ENCODE assay signal across 17 mouse cellular contexts in the genomic region with DNA sequence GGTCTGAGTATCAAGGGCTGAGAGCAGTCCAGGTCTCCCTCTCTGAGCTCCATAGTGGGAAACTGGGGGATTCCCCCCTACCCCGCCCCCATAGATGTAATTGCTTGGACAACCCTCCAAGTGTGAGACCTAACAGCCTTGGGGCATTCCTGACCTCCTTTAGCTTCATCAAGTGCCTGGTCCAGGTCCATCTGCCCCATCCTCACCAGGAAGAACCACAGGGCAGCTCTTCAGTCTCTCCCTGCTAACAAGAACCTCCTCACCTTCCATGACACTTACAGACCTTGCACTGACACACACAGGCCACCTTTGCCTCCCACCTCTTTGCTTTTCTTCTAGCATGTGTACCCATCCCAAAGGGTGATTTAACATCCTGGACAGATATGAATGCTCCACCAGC. TPM values are rescaled to one million over a fixed set of nuclear protein-coding genes. Genes with fewer than 3 reads are reported as not detected.
DNase-seq lines count a peak whose midpoint lies in the region; ATAC-seq lines count a peak whose summit lies in the region.
"Had no signal": no experiment of that assay in that cellular context is flagged by ENCODE, and none has a peak within 500 bp of the region (broad histone marks: within the 10 kb centered on the region; RNA-seq: fewer than 3 reads in every experiment).

No protein-coding gene starts in this region.

- peak overlapping the region; percentile 47; the same call in 1 of the 2 replicates for H3K9ac ChIP-seq in heart, embryonic 13.5 days
- peak overlapping the region; percentile 36; the same call in 1 of the 2 replicates for H3K9ac ChIP-seq in kidney, embryonic 16.5 days (replicated peaks; ENCODE audit: low read length)
- H3K9ac ChIP-seq in midbrain, embryonic 13.5 days (replicated peaks): peak overlapping the region; percentile 10; the same call in 1 of the 2 replicates
- no peak overlapping the region for H3K9ac ChIP-seq in neural tube, embryonic 15.5 days (replicated peaks)
- H3K9ac ChIP-seq: heart, embryonic 15.5 days; intestine, embryonic 15.5 days; neural tube, embryonic 12.5 days; stomach, embryonic 15.5 days had no signal

- H3K4me3 ChIP-seq in heart, embryonic 13.5 days: no peak overlapping the region
- H3K4me3 ChIP-seq in kidney, embryonic 16.5 days (ENCODE audit: low read length): no peak overlapping the region
- H3K4me3 ChIP-seq in midbrain, embryonic 13.5 days (replicated peaks): no peak overlapping the region
- H3K4me3 ChIP-seq in midbrain, embryonic 10.5 days: no peak overlapping the region
- H3K4me3 ChIP-seq in neural tube, embryonic 15.5 days (replicated peaks): no peak overlapping the region
- H3K4me3 ChIP-seq: heart, embryonic 15.5 days; intestine, embryonic 15.5 days; neural tube, embryonic 12.5 days; stomach, embryonic 15.5 days had no signal

- peak overlapping the region; percentile 28 for H3K4me2 ChIP-seq in heart, embryonic 13.5 days
- 0 out of 2 replicates have a peak overlapping the region, but pooled peaks have one; percentile 2 for H3K4me2 ChIP-seq in kidney, embryonic 16.5 days (replicated peaks; ENCODE audit: low read depth, low read length)
- H3K4me2 ChIP-seq in midbrain, embryonic 13.5 days (replicated peaks): no peak overlapping the region
- H3K4me2 ChIP-seq in neural tube, embryonic 15.5 days: 0 out of 2 replicates have a peak overlapping the region, but pooled peaks have one; percentile 1
- H3K4me2 ChIP-seq: intestine, embryonic 15.5 days; neural tube, embryonic 12.5 days; stomach, embryonic 15.5 days had no signal

- no peaks in the 10 kb centered on the region for H3K27me3 ChIP-seq in heart, embryonic 13.5 days (replicated peaks)
- H3K27me3 ChIP-seq in kidney, embryonic 16.5 days (ENCODE audit: insufficient read depth, low read length): no peaks in the 10 kb centered on the region
- no peaks in the 10 kb centered on the region for H3K27me3 ChIP-seq in midbrain, embryonic 13.5 days
- no peaks in the 10 kb centered on the region for H3K27me3 ChIP-seq in midbrain, embryonic 10.5 days (ENCODE audit: low read depth, poor library complexity, severe bottlenecking)
- H3K27me3 ChIP-seq in neural tube, embryonic 15.5 days (replicated peaks): no peaks in the 10 kb centered on the region
- H3K27me3 ChIP-seq: heart, embryonic 15.5 days; intestine, embryonic 15.5 days; neural tube, embryonic 12.5 days; stomach, embryonic 15.5 days had no signal

- no peak for DNase-seq in heart, adult 11 months
- DNase-seq in kidney, adult 18-20 months: no peak
- no peak for DNase-seq in midbrain, embryonic 10.5 days (ENCODE audit: low spot score)
- DNase-seq: lung, adult 18-20 months; thymus, postnatal 25 days had no signal

- H3K9me3 ChIP-seq in heart, embryonic 13.5 days: no peaks in the 10 kb centered on the region
- H3K9me3 ChIP-seq in kidney, embryonic 16.5 days (ENCODE audit: low read length): no peaks in the 10 kb centered on the region
- no peaks in the 10 kb centered on the region for H3K9me3 ChIP-seq in midbrain, embryonic 13.5 days
- H3K9me3 ChIP-seq in midbrain, embryonic 10.5 days (replicated peaks): no peaks in the 10 kb centered on the region
- no peaks in the 10 kb centered on the region for H3K9me3 ChIP-seq in neural tube, embryonic 15.5 days (replicated peaks)
- H3K9me3 ChIP-seq: heart, embryonic 15.5 days; intestine, embryonic 15.5 days; neural tube, embryonic 12.5 days; stomach, embryonic 15.5 days had no signal

- 77% methylated on average over 1 of the region's 1 CpGs for WGBS in heart, embryonic 13.5 days
- 79% methylated on average over 1 of the region's 1 CpGs for WGBS in kidney, embryonic 16.5 days
- 83% methylated on average over 1 of the region's 1 CpGs for WGBS in midbrain, embryonic 13.5 days
- 87% methylated on average over 1 of the region's 1 CpGs for WGBS in midbrain, embryonic 10.5 days
- 73% methylated on average over 1 of the region's 1 CpGs for WGBS in neural tube, embryonic 15.5 days

- ATAC-seq in heart, embryonic 13.5 days (ENCODE audit: extremely low read depth, insufficient number of reproducible peaks, low FRiP score, low TSS enrichment): no peak
- no peak for ATAC-seq in kidney, embryonic 16.5 days (ENCODE audit: low FRiP score, low TSS enrichment)
- ATAC-seq in midbrain, embryonic 13.5 days: no peak
- ATAC-seq in neural tube, embryonic 15.5 days (ENCODE audit: low FRiP score): no peak
- ATAC-seq: intestine, embryonic 15.5 days; midbrain, embryonic 16.5 days had no signal

- H3K27ac ChIP-seq in heart, embryonic 13.5 days (replicated peaks): no peak overlapping the region
- H3K27ac ChIP-seq in kidney, embryonic 16.5 days (ENCODE audit: low read length): no peak overlapping the region
- H3K27ac ChIP-seq in midbrain, embryonic 13.5 days: no peak overlapping the region
- H3K27ac ChIP-seq in midbrain, embryonic 10.5 days (replicated peaks): no peak overlapping the region
- no peak overlapping the region for H3K27ac ChIP-seq in neural tube, embryonic 15.5 days (replicated peaks)
- H3K27ac ChIP-seq: heart, embryonic 15.5 days; intestine, embryonic 15.5 days; macrophage; neural tube, embryonic 12.5 days; stomach, embryonic 15.5 days had no signal

- H3K4me1 ChIP-seq in heart, embryonic 13.5 days: peaks cover 5% of the 10 kb centered on the region; the same call in 1 of the 2 replicates
- H3K4me1 ChIP-seq in kidney, embryonic 16.5 days (ENCODE audit: insufficient read depth, low read length): peaks cover 3% of the 10 kb centered on the region; the same call in 1 of the 2 replicates
- no peaks in the 10 kb centered on the region for H3K4me1 ChIP-seq in midbrain, embryonic 13.5 days (replicated peaks)
- no peaks in the 10 kb centered on the region for H3K4me1 ChIP-seq in midbrain, embryonic 10.5 days
- peaks cover 13% of the 10 kb centered on the region for H3K4me1 ChIP-seq in neural tube, embryonic 15.5 days
- H3K4me1 ChIP-seq: intestine, embryonic 15.5 days; neural tube, embryonic 12.5 days; stomach, embryonic 15.5 days had no signal

- H3K36me3 ChIP-seq in heart, embryonic 13.5 days: no peaks in the 10 kb centered on the region
- no peaks in the 10 kb centered on the region for H3K36me3 ChIP-seq in kidney, embryonic 16.5 days (ENCODE audit: insufficient read depth, low read length)
- no peaks in the 10 kb centered on the region for H3K36me3 ChIP-seq in midbrain, embryonic 13.5 days
- H3K36me3 ChIP-seq in midbrain, embryonic 10.5 days: no peaks in the 10 kb centered on the region
- no peaks in the 10 kb centered on the region for H3K36me3 ChIP-seq in neural tube, embryonic 15.5 days
- H3K36me3 ChIP-seq: heart, embryonic 15.5 days; intestine, embryonic 15.5 days; neural tube, embryonic 12.5 days; stomach, embryonic 15.5 days had no signal

RNA-seq across cellular contexts. Expression of gene Nrros, which starts 11.4 kb away (rescaled TPM):
- polyA plus RNA-seq in heart, embryonic 13.5 days (2015; fragmentation: Nextera tagmentation; extraction: Ambion mirVana): 5.9 and 8.3 TPM in 2 replicates
- polyA plus RNA-seq in kidney, embryonic 16.5 days (2015; fragmentation: Nextera tagmentation; extraction: Ambion mirVana): 18.1 and 22.2 TPM in 2 replicates
- 5.9 and 7.1 TPM in 2 replicates for polyA plus RNA-seq in midbrain, embryonic 13.5 days (2015; fragmentation: Nextera tagmentation; extraction: Ambion mirVana)
- 8.9 and 9.1 TPM in 2 replicates for polyA plus RNA-seq in midbrain, embryonic 10.5 days (2016; fragmentation: Nextera tagmentation; extraction: Ambion mirVana)
- 6.6 and 22.3 TPM in 2 replicates for polyA plus RNA-seq in neural tube, embryonic 15.5 days (2015; fragmentation: Nextera tagmentation; extraction: Ambion mirVana)

RNA-seq across cellular contexts. Expression of gene Bex6, which starts 25.6 kb away (rescaled TPM):
- polyA plus RNA-seq in heart, embryonic 13.5 days (2015; fragmentation: Nextera tagmentation; extraction: Ambion mirVana): not detected in 2 replicates
- not detected in 2 replicates for polyA plus RNA-seq in kidney, embryonic 16.5 days (2015; fragmentation: Nextera tagmentation; extraction: Ambion mirVana)
- not detected in 2 replicates for polyA plus RNA-seq in midbrain, embryonic 13.5 days (2015; fragmentation: Nextera tagmentation; extraction: Ambion mirVana)
- 0.25 TPM in 1 of 2 replicates, not detected in the other for polyA plus RNA-seq in midbrain, embryonic 10.5 days (2016; fragmentation: Nextera tagmentation; extraction: Ambion mirVana)
- 1.6 TPM in 1 of 2 replicates, not detected in the other for polyA plus RNA-seq in neural tube, embryonic 15.5 days (2015; fragmentation: Nextera tagmentation; extraction: Ambion mirVana)
- polyA plus RNA-seq: G1E; heart, embryonic 15.5 days; midbrain, embryonic 16.5 days; neural tube, embryonic 12.5 days; small intestine, adult 2 months had no signal

RNA-seq across cellular contexts. Expression of gene Cep19, which starts 54.4 kb away (rescaled TPM):
- polyA plus RNA-seq in heart, embryonic 13.5 days (2015; fragmentation: Nextera tagmentation; extraction: Ambion mirVana): 18.3 and 20.7 TPM in 2 replicates
- polyA plus RNA-seq in kidney, embryonic 16.5 days (2015; fragmentation: Nextera tagmentation; extraction: Ambion mirVana): 42.6 and 44.5 TPM in 2 replicates
- 45.6 and 46.9 TPM in 2 replicates for polyA plus RNA-seq in midbrain, embryonic 13.5 days (2015; fragmentation: Nextera tagmentation; extraction: Ambion mirVana)
- polyA plus RNA-seq in midbrain, embryonic 10.5 days (2016; fragmentation: Nextera tagmentation; extraction: Ambion mirVana): 36.2 and 38.3 TPM in 2 replicates
- polyA plus RNA-seq in neural tube, embryonic 15.5 days (2015; fragmentation: Nextera tagmentation; extraction: Ambion mirVana): 48.0 and 50.4 TPM in 2 replicates

RNA-seq across cellular contexts. Expression of gene Pigx, which starts 54.4 kb away (rescaled TPM):
- polyA plus RNA-seq in heart, embryonic 13.5 days (2015; fragmentation: Nextera tagmentation; extraction: Ambion mirVana): 82.2 and 82.5 TPM in 2 replicates
- polyA plus RNA-seq in kidney, embryonic 16.5 days (2015; fragmentation: Nextera tagmentation; extraction: Ambion mirVana): 130 and 136 TPM in 2 replicates
- polyA plus RNA-seq in midbrain, embryonic 13.5 days (2015; fragmentation: Nextera tagmentation; extraction: Ambion mirVana): 149 and 153 TPM in 2 replicates
- polyA plus RNA-seq in midbrain, embryonic 10.5 days (2016; fragmentation: Nextera tagmentation; extraction: Ambion mirVana): 148 and 153 TPM in 2 replicates
- 93.0 and 95.2 TPM in 2 replicates for polyA plus RNA-seq in neural tube, embryonic 15.5 days (2015; fragmentation: Nextera tagmentation; extraction: Ambion mirVana)
